Mouse (Mus musculus) G1E (cell line): Measurements from ENCODE around the gene Rnf214.

Source experiments
- CTCF ChIP-seq: IDR thresholded peaks from 2 replicates; pipeline ENCODE4 v1.5.1; 2012; ENCODE audit warnings: low read depth, low read length, inconsistent platforms, mixed read lengths
- GATA1 ChIP-seq: IDR thresholded peaks from 2 replicates; pipeline ENCODE4 v1.6.1; 2012; ENCODE audit warnings: borderline replicate concordance, low read length, inconsistent platforms, mixed read lengths
- GATA2 ChIP-seq: IDR thresholded peaks from 2 replicates; pipeline ENCODE4 v1.6.1; 2012; ENCODE audit warnings: low read depth, low read length, inconsistent platforms, borderline replicate concordance
- POLR2AphosphoS5 ChIP-seq: IDR thresholded peaks from 2 replicates; pipeline ENCODE4 v1.6.1; 2012; ENCODE audit warnings: low read depth, low read length, inconsistent platforms; ENCODE audit not compliant: insufficient replicate concordance
- TAL1 ChIP-seq: conservative IDR thresholded peaks from 2 replicates; pipeline ENCODE4 v1.6.1; 2012; ENCODE audit warnings: low read depth, low read length, inconsistent platforms, mixed read lengths

DNA sequence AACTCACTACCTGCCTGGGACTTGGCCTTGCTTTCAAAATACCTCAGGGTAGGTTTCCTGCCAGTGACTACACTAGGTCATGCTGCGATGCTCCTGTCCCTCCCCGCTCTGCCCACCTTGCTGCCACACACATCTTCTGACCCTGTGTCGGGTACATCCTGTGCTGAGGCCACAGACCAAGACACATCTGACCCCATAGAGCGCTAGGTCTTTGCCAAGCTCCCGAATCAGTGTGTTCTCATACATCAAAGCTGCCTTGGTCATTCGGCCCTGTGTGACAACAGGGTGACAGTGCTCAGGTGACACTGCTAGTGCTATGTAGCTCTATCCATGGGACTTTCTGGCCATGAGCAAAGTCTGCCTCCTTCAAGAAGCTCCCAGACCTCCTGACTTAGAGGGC, 33.1 kb upstream of the Rnf214 start:
- TF ChIP-seq TAL1 = no peak
- no peak for TF ChIP-seq CTCF
- no peak for TF ChIP-seq POLR2AphosphoS5
- no peak for TF ChIP-seq GATA1
- TF ChIP-seq GATA2 = no peak
